ENCODE assay signal across 13 mouse cellular contexts in genomic region chr7:68286526-68287481, GRCm38 (mm10). TPM values are rescaled to one million over a fixed set of nuclear protein-coding genes. Genes with fewer than 3 reads are reported as not detected.
DNase-seq lines count a peak whose midpoint lies in the region; ATAC-seq and TF ChIP-seq lines count a peak whose summit lies in the region.
"Had no signal": no experiment of that assay in that cellular context is flagged by ENCODE, and none has a peak within 500 bp of the region (broad histone marks: within the 10 kb centered on the region; RNA-seq: fewer than 3 reads in every experiment).

No protein-coding gene starts in this region.

- 85% methylated on average over 24 of the region's 24 CpGs for WGBS in heart, postnatal 0 days
- 92% methylated on average over 24 of the region's 24 CpGs for WGBS in embryonic facial prominence, embryonic 14.5 days
- 88% methylated on average over 24 of the region's 24 CpGs for WGBS in forebrain, postnatal 0 days

- H3K9ac ChIP-seq in heart, postnatal 0 days (replicated peaks; ENCODE audit: low read depth, low read length): no peak overlapping the region
- H3K9ac ChIP-seq in embryonic facial prominence, embryonic 14.5 days (ENCODE audit: low read depth, low read length): no peak overlapping the region
- no peak overlapping the region for H3K9ac ChIP-seq in forebrain, postnatal 0 days
- H3K9ac ChIP-seq: liver, embryonic 15.5 days had no signal

- no peak for ATAC-seq in heart, postnatal 0 days (ENCODE audit: insufficient read depth, low read depth)
- ATAC-seq in embryonic facial prominence, embryonic 14.5 days (ENCODE audit: low read depth): no peak
- ATAC-seq in forebrain, postnatal 0 days: no peak
- ATAC-seq: hindbrain, embryonic 16.5 days had no signal

- H3K4me2 ChIP-seq in heart, postnatal 0 days (ENCODE audit: low read depth, low read length): no peak overlapping the region; the same call in 1 of the 2 replicates
- no peak overlapping the region for H3K4me2 ChIP-seq in embryonic facial prominence, embryonic 14.5 days (ENCODE audit: low read depth, low read length)
- H3K4me2 ChIP-seq in forebrain, postnatal 0 days (ENCODE audit: low read depth): no peak overlapping the region
- H3K4me2 ChIP-seq: liver, embryonic 15.5 days had no signal

- peak overlapping the region; percentile 47; the same call in 1 of the 2 replicates for H3K27ac ChIP-seq in heart, postnatal 0 days (ENCODE audit: low read depth)
- peak overlapping the region; percentile 23; the same call in 1 of the 2 replicates for H3K27ac ChIP-seq in embryonic facial prominence, embryonic 14.5 days (replicated peaks; ENCODE audit: low read depth, low read length)
- no peak overlapping the region for H3K27ac ChIP-seq in forebrain, postnatal 0 days (ENCODE audit: low read depth, low read length)
- H3K27ac ChIP-seq: liver, embryonic 15.5 days had no signal

- H3K36me3 ChIP-seq in heart, postnatal 0 days (replicated peaks; ENCODE audit: control insufficient read depth, insufficient read depth, low read length): no peaks in the 10 kb centered on the region
- H3K36me3 ChIP-seq in embryonic facial prominence, embryonic 14.5 days (ENCODE audit: control insufficient read depth, insufficient read depth, low read length): no peaks in the 10 kb centered on the region
- H3K36me3 ChIP-seq in forebrain, postnatal 0 days (ENCODE audit: insufficient read depth): no peaks in the 10 kb centered on the region
- H3K36me3 ChIP-seq: liver, embryonic 15.5 days had no signal

- no peaks in the 10 kb centered on the region for H3K27me3 ChIP-seq in heart, postnatal 0 days (ENCODE audit: control insufficient read depth, insufficient read depth, low read length)
- H3K27me3 ChIP-seq in embryonic facial prominence, embryonic 14.5 days (replicated peaks; ENCODE audit: control insufficient read depth, insufficient read depth, low read length): no peaks in the 10 kb centered on the region
- H3K27me3 ChIP-seq in forebrain, postnatal 0 days (ENCODE audit: insufficient read depth, low read length): no peaks in the 10 kb centered on the region
- H3K27me3 ChIP-seq: liver, embryonic 15.5 days; megakaryocyte, embryonic 14.5 days had no signal

- no peak for TF ChIP-seq EP300 in heart, postnatal 0 days (IDR thresholded peaks at IDR 0.05; ENCODE audit: low read depth)

- H3K4me3 ChIP-seq in heart, postnatal 0 days (ENCODE audit: low read depth, low read length): no peak overlapping the region
- no peak overlapping the region for H3K4me3 ChIP-seq in embryonic facial prominence, embryonic 14.5 days (ENCODE audit: low read depth, low read length)
- H3K4me3 ChIP-seq in forebrain, postnatal 0 days (ENCODE audit: low read depth, low read length): no peak overlapping the region
- H3K4me3 ChIP-seq: liver, embryonic 15.5 days; megakaryocyte, embryonic 14.5 days had no signal

- H3K4me1 ChIP-seq in heart, postnatal 0 days (ENCODE audit: control insufficient read depth, insufficient read depth): no peaks in the 10 kb centered on the region
- peaks cover 10% of the 10 kb centered on the region for H3K4me1 ChIP-seq in embryonic facial prominence, embryonic 14.5 days (ENCODE audit: control insufficient read depth, insufficient read depth, low read length)
- no peaks in the 10 kb centered on the region for H3K4me1 ChIP-seq in forebrain, postnatal 0 days (ENCODE audit: insufficient read depth)

- H3K9me3 ChIP-seq in heart, postnatal 0 days (replicated peaks; ENCODE audit: control insufficient read depth, low read length): no peaks in the 10 kb centered on the region
- no peaks in the 10 kb centered on the region for H3K9me3 ChIP-seq in embryonic facial prominence, embryonic 14.5 days (ENCODE audit: control insufficient read depth, low read length)
- no peaks in the 10 kb centered on the region for H3K9me3 ChIP-seq in forebrain, postnatal 0 days (ENCODE audit: low read length)
- H3K9me3 ChIP-seq: liver, embryonic 15.5 days; megakaryocyte, embryonic 14.5 days had no signal

- DNase-seq in heart, postnatal 0 days (ENCODE audit: low spot score): no peak
- DNase-seq in heart, postnatal 36 days: no peak
- peak; percentile 80 for DNase-seq in CD4-positive, CD25-positive, alpha-beta regulatory T cell, adult 2 months (ENCODE audit: low read depth, low spot score)
- no peak for DNase-seq in embryonic facial prominence, embryonic 14.5 days (ENCODE audit: low spot score)
- DNase-seq in skeletal muscle tissue, adult 2 months (ENCODE audit: low read depth, low spot score): peak; percentile 27
- no peak for DNase-seq in forebrain, postnatal 0 days
- DNase-seq in gastrocnemius, adult 8-10 months (ENCODE audit: low spot score in 2 of 2): no peak
- DNase-seq in cerebellum, postnatal 10 days: no peak
- DNase-seq: cerebellum, adult 9-10 months; kidney, postnatal 10 days had no signal

- intact Hi-C loops in heart, postnatal 36 days (cut with DNase I): no loop called here

- no peak for TF ChIP-seq CTCF in heart, postnatal 0 days (IDR thresholded peaks at IDR 0.05; ENCODE audit: low read depth)
- no peak for TF ChIP-seq CTCF in forebrain, postnatal 0 days (IDR thresholded peaks at IDR 0.05; ENCODE audit: low read depth)

RNA-seq across cellular contexts. Expression of gene Fam169b, which starts 13.2 kb away (rescaled TPM):
- 0.08 and 1.7 TPM in 2 replicates for total RNA-seq in heart, postnatal 0 days (2014; rRNA removed; ENCODE audit: low replicate concordance)
- 0.12 and 0.18 TPM in 2 replicates for polyA plus RNA-seq in heart, postnatal 0 days (2015; fragmentation: Nextera tagmentation; extraction: Ambion mirVana)
- total RNA-seq in heart, postnatal 36 days (2021): under 1 TPM in 1 of 2 experiments, not detected in 1; 0.14 TPM
- polyA plus RNA-seq in embryonic facial prominence, embryonic 14.5 days (2014; fragmentation: Nextera tagmentation; extraction: Ambion mirVana): 2.1 and 2.4 TPM in 2 replicates
- 0.08 and 0.14 TPM in 2 replicates for total RNA-seq in forebrain, postnatal 0 days (2014; rRNA removed)
- polyA plus RNA-seq in forebrain, postnatal 0 days (2015; fragmentation: Nextera tagmentation; extraction: Ambion mirVana): 0.08 and 0.12 TPM in 2 replicates
- under 1 TPM in 1 of 4 experiments, not detected in 3; 0.19 TPM for total RNA-seq in gastrocnemius, adult 8-10 months (2022)
- polyA plus RNA-seq: hindbrain, embryonic 16.5 days had no signal

RNA-seq across cellular contexts. Expression of gene Pgpep1l, which starts 22.8 kb away (rescaled TPM):
- 1.2 TPM in 1 of 2 replicates, not detected in the other for total RNA-seq in heart, postnatal 0 days (2014; rRNA removed; ENCODE audit: low replicate concordance)
- 0.18 TPM in 1 of 2 replicates, not detected in the other for polyA plus RNA-seq in heart, postnatal 0 days (2015; fragmentation: Nextera tagmentation; extraction: Ambion mirVana)
- total RNA-seq in heart, postnatal 36 days (2021): under 1 TPM in 1 of 2 experiments, not detected in 1; 0.33 TPM
- polyA plus RNA-seq in embryonic facial prominence, embryonic 14.5 days (2014; fragmentation: Nextera tagmentation; extraction: Ambion mirVana): 0.54 TPM in 1 of 2 replicates, not detected in the other
- 1.0 and 1.1 TPM in 2 replicates for total RNA-seq in forebrain, postnatal 0 days (2014; rRNA removed)
- not detected in 2 replicates for polyA plus RNA-seq in forebrain, postnatal 0 days (2015; fragmentation: Nextera tagmentation; extraction: Ambion mirVana)
- 1 to 10 TPM; 3.6 to 4.9 (median 4.0) TPM for total RNA-seq in gastrocnemius, adult 8-10 months (2022)
- polyA plus RNA-seq: hindbrain, embryonic 16.5 days; liver, embryonic 15.5 days had no signal

Comparison
In these comparisons a context has a peak if more than half of its experiments do, and no peak if none do; other contexts are left out.
1. DNase-seq: peak in CD4-positive, CD25-positive, alpha-beta regulatory T cell, adult 2 months (single experiment) and skeletal muscle tissue, adult 2 months (single experiment); none in heart, postnatal 0 days (single experiment), heart, postnatal 36 days (0 of 2), embryonic facial prominence, embryonic 14.5 days (single experiment), forebrain, postnatal 0 days (single experiment), gastrocnemius, adult 8-10 months (0 of 2) and cerebellum, postnatal 10 days (0 of 2).